Comparison of ENCODE assay signal across 12 mouse cellular contexts in genomic region chr9:48562388-48562787, GRCm38 (mm10).
"Had no signal": no experiment of that assay in that cellular context is flagged by ENCODE, and none has a peak within 500 bp of the region (broad histone marks: within the 10 kb centered on the region; RNA-seq: fewer than 3 reads in every experiment).

No protein-coding gene starts in this region.

- H3K27ac ChIP-seq: left cerebral cortex, adult 2 months; limb, embryonic 15.5 days; liver, embryonic 12.5 days; lung, embryonic 15.5 days; midbrain, embryonic 13.5 days; neural tube, embryonic 12.5 days; stomach, postnatal 0 days had no signal

- H3K4me3 ChIP-seq: left cerebral cortex, adult 2 months; limb, embryonic 15.5 days; liver, embryonic 12.5 days; lung, embryonic 15.5 days; midbrain, embryonic 13.5 days; myocyte; neural tube, embryonic 12.5 days had no signal

- H3K36me3 ChIP-seq: limb, embryonic 15.5 days; liver, embryonic 12.5 days; lung, embryonic 15.5 days; midbrain, embryonic 13.5 days; neural tube, embryonic 12.5 days had no signal

- H3K27me3 ChIP-seq: limb, embryonic 15.5 days; liver, embryonic 12.5 days; lung, embryonic 15.5 days; midbrain, embryonic 13.5 days; neural tube, embryonic 12.5 days had no signal

- H3K4me1 ChIP-seq: limb, embryonic 15.5 days; liver, embryonic 12.5 days; lung, embryonic 15.5 days; midbrain, embryonic 13.5 days; neural tube, embryonic 12.5 days had no signal

- ATAC-seq: liver, embryonic 12.5 days; midbrain, embryonic 13.5 days had no signal

- DNase-seq: kidney, adult 18-20 months; kidney, postnatal 10 days; lung, postnatal 14 days; right cerebral cortex, postnatal 4 days had no signal
